Mouse (Mus musculus) embryo, embryonic 11 days (tissue): Measurements from ENCODE around the gene Il10.

Source experiments
- DNase-seq: peaks from one replicate; pipeline ENCODE4 v3.0.0-alpha.2; 2015

Gene Il10

GRCm38 (mm10) chr1:131019492-131020098 lies at the start of gene Il10:
TSS of gene Il10 (plus strand) at chr1:131019845.
- DNase-seq: no peak

GRCm38 (mm10) chr1:130979455-130979854 lies 40.2 kb upstream of the Il10 start:
- peak; percentile 71 for DNase-seq

GRCm38 (mm10) chr1:130984441-130984840 lies 35.2 kb upstream of the Il10 start:
- DNase-seq: no peak

- DNase-seq: no peak
Measured at GRCm38 (mm10) chr1:130987001-130987400, 32.6 kb upstream of the Il10 start.

- DNase-seq: no peak
Measured at GRCm38 (mm10) chr1:130987418-130987817, 32.2 kb upstream of the Il10 start.

- DNase-seq: no peak
Measured at GRCm38 (mm10) chr1:130989331-130989730, 30.3 kb upstream of the Il10 start.

GRCm38 (mm10) chr1:130990448-130990847 lies 29.2 kb upstream of the Il10 start:
- DNase-seq: no peak

GRCm38 (mm10) chr1:130993574-130994154 lies 26.0 kb upstream of the Il10 start:
- DNase-seq: no peak

- DNase-seq: no peak
Measured at GRCm38 (mm10) chr1:130995515-130995914, 24.1 kb upstream of the Il10 start.

GRCm38 (mm10) chr1:130996356-130996755 lies 23.3 kb upstream of the Il10 start:
- DNase-seq: no peak

- no peak for DNase-seq
Measured at GRCm38 (mm10) chr1:130997441-130997840, 22.2 kb upstream of the Il10 start.

- no peak for DNase-seq
Measured at GRCm38 (mm10) chr1:130998321-130998720, 21.3 kb upstream of the Il10 start.

- no peak for DNase-seq
Measured at GRCm38 (mm10) chr1:130999708-131000107, 19.9 kb upstream of the Il10 start.

- no peak for DNase-seq
Measured at GRCm38 (mm10) chr1:131000296-131000695, 19.3 kb upstream of the Il10 start.

GRCm38 (mm10) chr1:131002561-131002960 lies 17.1 kb upstream of the Il10 start:
- no peak for DNase-seq

- peak; percentile 43 for DNase-seq
Measured at GRCm38 (mm10) chr1:131003037-131003922, 16.4 kb upstream of the Il10 start.

- no peak for DNase-seq
Measured at GRCm38 (mm10) chr1:131006069-131006468, 13.6 kb upstream of the Il10 start.

GRCm38 (mm10) chr1:131010201-131011153 lies 9.2 kb upstream of the Il10 start:
- no peak for DNase-seq

- DNase-seq: no peak
Measured at GRCm38 (mm10) chr1:131012494-131012893, 7.2 kb upstream of the Il10 start.

GRCm38 (mm10) chr1:131013926-131014325 lies 5.7 kb upstream of the Il10 start:
- no peak for DNase-seq

GRCm38 (mm10) chr1:131015281-131015680 lies 4.4 kb upstream of the Il10 start:
- DNase-seq: no peak

GRCm38 (mm10) chr1:131015879-131016278 lies 3.8 kb upstream of the Il10 start:
- DNase-seq: no peak
